Mouse (Mus musculus): ENCODE measurements around the gene Atpaf1.

- TF ChIP-seq CTCF (IDR thresholded peaks at IDR 0.05; ENCODE audit: low read depth) (no peak), EP300 (IDR thresholded peaks at IDR 0.05; ENCODE audit: low read depth) (no peak)
Observed at GRCm38 (mm10) chr4:115851569-115851968, 67.0 kb downstream of the Atpaf1 start.
